Mouse (Mus musculus) cerebellum, adult 11-12 months (tissue): Measurements from ENCODE around the gene Ttll5.
A peak's percentile ranks its signal among the peaks of the same experiment; 100 is the strongest.

Source experiments
- DNase-seq: peaks from one replicate; pipeline ENCODE4 v3.0.0; 2022

The Ttll5 gene

DNA sequence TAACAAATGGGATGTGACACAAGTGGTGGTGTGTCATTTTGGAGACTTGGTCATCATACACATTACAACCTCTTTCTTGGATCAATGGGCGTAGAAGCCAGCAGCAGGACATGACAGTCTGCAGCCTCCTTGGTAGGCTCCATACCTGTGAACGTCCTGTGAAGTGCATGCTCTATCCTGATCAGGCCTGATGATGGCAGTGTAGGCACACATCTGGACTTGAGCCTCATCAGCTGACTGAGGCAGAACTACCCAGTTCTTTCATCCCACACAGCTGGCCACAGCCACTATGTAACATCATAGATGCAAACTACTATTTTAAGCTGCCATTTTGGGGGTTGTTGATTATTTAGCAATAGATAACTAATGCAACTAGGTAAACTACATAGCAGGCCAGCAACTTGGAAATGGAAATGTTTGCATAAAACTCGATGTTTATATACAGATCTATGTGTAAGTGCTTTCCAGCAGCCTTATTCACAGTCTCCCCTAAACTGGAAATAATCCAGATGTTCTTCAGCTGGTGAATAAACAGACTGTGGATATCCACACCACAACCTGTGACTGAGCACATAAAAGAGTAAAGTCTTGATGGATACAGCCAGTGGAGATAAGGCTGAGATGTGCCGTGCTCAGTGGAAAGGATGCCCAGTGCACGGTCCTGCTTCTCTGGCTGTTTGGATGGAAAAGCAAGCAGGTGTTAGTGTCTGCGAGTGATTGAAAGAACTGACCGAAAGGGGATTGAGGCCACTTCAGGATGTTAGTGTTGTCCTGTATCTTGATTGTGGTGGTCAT, 23.9 kb downstream of the Ttll5 start:
- DNase-seq: no peak

DNA sequence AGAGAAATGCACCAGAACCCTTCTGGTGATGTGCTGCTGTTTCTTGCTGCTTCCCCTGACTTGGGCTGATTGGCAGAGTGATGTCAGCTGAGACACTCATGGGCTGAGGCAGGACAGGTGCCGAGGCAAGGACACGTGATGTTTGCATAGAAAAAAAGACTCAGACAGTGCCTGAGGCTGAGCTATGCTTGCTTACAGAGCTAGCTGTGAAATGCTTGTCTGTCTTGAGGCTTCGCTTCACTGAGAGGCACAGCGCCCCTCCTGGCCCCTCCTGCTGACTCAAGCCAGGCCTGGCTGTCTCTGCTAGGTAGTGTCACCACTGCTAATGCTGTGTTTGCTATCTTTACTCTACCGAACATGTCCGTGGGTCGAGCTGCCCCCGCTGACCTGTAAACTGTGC, 26.2 kb downstream of the Ttll5 start:
- no peak for DNase-seq

DNA sequence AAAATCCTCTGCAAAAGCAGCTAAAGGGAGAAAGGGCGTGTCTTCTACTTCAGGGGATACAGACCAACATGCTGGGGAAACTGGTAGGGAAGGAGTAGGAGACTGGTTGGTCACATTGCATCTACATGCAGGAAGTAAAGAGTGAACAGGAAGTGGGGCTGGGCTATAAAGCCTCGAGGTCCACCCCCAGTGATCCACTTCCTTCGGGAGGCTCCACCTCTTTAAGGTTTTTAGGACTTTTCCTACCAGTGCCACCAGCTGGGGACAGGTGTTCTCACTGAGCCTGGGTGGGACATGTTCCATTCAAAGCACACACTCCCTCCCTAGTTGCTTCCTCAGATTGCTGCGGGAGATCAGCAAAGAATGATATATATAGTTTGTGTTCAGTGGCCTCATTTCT, 29.4 kb downstream of the Ttll5 start:
- no peak for DNase-seq

DNA sequence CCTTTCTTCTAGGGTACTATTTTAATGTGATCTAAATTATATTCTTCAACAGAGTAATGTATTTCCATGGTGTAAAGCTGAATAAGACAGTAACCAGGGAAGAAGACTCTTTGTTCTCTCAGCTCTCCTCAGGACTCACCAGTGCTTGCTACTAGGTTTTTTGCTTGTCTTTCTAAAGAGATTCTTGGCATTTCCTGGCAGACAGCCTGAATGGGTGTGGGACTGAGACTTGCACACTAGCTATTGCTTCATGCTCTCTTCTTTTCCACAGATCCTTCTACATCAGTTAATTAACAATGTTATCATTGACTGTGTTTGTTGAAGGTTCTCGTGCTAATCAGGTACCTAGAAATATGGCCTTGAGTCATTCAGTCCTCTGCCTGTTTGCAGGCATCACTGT, 29.8 kb downstream of the Ttll5 start:
- DNase-seq: no peak

DNA sequence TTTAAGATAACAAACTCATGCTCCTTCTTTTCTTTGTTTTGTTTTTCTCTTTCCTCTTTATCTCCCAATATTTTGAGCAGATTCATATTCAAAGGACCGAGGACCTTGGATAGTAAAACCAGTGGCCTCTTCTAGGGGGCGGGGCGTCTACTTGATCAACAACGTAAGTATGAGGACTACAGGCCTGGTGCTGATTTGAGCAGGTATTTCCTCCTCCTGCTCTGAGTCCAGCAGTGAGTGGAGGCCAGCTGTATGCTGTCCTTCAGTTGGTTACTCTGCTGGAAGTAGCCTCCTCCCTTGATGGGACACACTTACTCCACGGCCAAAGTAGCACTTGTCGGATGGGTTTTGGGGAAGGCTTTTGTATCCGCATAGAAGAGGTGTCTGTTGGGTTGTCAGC, 32.8 kb downstream of the Ttll5 start:
- DNase-seq: no peak

DNA sequence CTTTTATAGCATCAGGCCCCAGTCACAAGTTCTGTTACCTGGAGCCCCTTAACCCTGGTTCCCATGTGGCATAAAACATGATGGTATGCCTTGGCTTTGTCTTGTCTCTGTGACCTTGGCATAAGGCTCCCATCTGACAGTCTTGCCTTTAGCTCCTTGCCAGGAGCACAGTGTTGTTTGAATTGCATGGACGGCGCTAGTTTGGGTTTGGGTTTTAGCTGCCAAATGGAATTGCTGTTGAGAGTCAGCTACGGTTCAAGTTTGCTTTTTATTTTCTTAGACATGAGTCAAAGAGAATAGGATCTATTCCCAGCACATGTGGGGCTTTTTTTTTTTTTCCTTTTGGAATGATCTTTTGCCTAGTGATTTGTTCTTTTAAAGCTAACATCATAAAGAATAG, 34.7 kb downstream of the Ttll5 start:
- DNase-seq: no peak

DNA sequence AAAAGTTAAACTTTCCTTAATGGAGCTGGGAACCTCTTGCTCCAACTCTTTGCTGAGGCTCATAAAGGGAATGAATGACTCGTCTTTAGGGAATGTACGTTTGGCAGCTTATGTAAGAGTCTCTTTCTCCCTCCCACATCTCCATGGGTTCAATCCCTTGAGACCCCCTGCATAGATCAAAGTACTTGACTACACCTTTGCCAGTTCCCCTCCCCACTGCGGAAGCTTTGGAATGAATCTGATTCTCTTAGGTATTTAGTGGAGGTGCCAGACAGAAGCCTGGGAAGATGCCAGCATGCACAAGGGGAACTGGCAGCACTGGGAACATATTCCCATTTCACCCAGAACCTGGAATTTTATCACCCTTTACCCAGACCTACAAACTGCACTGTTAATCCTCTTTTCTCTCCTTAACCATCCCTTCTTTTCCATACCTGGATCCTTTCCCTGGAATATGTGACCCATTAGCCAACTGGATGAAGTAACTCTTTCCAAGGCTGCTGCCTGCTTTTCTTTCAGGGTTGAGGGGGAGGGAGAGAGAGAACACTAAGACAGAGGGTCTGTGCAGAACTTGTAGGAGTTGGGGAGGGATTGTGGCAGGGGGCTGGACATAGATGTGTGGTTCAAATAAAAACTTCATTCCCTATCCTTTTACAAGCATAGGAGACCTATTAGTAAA, 35.2 kb downstream of the Ttll5 start:
- peak; percentile 34 for DNase-seq

DNA sequence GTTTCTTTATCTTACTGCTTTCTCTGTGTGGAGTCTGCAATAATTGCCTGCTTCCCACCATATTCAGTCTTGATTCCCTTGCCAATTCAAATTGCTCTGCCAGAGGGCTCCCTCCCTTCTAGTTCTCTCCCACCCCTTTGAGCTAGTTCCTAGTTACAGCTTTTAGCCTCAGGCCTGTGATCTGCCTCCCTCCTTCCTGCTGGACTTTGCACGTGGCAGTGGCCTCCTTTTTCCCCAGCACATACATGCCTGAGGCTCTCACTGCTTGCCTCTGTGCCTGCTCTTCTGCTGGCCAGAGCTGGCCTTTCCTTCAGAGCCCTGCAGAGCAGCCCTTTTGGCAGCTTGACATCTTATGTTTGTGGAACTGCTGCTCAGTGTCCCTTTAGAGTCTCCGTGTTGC, 38.1 kb downstream of the Ttll5 start:
- DNase-seq: peak; percentile 45

DNA sequence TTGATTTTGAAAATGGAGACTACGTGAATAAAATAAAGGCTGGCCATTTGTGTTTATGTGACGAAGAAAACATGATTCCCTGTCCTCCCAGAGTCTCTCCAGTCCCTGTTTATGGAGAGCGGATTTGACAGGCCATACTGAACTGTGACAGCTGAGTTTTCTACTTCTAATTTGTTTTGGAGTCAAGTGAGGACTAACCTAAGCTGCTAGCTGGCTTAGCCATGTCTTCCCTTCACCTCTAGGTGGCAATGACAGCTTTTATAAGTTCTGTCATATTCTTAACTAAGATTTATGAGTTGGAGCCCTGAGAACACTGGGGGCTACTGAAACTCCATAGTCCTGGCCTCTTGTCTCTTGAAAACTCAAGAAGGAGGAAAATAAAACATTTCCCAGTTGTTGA, 41.1 kb downstream of the Ttll5 start:
- DNase-seq: no peak

DNA sequence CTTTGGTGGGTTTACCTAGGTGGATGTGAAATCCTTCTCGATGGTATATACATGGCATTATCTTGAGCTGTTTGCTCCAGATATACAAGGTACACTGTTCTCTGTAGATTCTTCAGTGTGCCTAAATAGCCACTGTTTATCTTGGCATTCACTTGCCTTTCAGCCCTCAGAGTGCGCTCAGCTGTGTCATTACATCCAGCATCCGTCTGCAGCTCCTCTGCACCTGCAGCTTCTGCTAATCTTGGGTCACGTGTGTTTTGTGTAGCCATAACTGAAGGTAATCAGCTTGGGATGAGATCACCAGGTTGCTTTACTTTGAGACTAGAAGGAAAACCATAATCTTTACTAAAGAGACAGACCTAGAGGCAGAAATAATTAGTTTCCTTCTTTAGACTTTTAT, 42.2 kb downstream of the Ttll5 start:
- DNase-seq: no peak

DNA sequence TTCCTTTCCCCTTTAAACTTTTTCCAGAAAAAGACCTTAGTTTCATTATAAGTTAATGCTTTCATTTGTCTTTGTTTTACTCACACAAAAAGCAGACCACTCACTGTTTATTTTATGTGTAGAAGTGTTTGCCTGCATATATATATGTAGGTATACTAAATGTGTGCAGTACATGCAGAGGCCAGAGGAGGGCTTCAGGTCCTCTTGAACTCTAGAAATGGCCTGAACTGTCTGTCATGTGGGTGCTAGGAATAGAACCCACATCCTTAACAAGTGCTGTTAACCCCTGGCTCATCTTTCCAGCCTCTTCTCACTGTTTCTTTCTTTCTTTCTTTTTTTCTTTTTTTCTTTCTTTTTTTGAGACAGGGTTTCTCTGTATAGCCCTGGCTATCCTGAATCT, 42.7 kb downstream of the Ttll5 start:
- DNase-seq: no peak

DNA sequence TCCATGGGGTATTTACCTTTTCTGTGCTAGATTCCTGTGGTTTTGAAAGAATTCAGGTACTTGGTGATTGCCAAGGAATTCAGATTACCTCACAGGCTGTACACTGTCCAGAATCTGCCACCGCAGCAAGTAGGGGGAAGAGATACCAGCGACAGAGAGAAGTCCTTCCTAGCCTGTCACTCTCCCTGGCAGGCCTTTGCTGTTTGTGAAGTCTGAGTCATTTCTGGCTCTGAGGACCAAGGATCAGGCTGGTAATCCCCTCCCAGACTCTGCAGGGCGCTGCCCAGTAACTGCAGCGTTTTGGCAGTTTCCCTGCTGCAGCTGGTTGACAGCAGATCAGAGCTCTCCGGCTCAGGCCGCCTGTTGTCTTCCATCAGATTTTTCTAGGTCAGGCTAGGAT, 45.0 kb downstream of the Ttll5 start:
- peak; percentile 84 for DNase-seq

DNA sequence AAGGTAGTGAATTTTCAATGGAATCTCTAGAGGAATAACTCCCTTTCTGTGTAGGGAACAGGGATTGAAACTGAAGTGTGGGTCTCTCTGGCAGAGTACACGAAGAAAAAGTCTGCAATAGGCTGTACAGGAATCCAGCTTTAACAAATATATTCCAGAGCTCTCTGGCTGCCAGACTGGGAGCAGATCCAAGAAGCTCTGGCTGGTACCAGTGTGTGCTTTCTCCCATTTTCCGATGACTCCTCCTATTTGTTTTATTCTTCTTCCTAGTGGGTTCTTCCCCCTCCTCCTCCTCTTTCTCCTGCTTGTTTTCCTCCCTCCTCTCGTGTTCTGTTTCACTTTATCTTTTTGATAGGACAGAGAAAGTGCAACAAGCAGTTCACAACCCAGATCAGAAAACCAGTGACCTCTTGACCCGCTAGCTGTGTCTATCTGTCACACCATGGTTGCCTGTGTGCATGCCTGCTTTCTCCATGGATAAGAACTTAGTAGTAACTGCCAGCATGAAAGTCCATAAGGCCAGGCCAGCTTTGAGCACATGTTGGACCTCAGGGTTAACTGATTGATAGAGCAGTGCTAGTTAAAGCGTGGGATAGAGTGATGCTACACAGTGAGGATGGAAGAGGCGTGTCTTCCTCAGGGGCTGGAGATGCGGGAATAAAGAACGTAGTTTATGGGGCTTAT, 55.3 kb downstream of the Ttll5 start:
- no peak for DNase-seq

DNA sequence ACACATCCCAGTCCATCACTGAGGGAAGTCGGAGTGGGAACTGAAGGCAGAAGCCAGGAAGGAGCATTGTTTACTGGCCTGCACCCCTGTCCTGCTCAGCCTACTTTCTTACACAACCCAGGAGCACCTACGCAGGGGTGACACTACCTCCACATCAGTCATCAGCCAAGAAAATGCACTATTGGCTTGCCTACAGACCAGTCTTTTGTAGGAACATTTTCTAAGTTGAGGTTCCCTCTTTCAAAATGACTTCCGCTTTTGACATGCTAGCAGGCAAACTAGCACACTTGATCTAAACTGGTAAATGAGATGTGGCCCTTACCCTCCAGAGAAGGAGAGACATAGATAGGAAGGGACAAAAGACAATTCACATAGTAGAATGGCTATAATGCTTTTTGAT, 60.6 kb downstream of the Ttll5 start:
- DNase-seq: no peak

DNA sequence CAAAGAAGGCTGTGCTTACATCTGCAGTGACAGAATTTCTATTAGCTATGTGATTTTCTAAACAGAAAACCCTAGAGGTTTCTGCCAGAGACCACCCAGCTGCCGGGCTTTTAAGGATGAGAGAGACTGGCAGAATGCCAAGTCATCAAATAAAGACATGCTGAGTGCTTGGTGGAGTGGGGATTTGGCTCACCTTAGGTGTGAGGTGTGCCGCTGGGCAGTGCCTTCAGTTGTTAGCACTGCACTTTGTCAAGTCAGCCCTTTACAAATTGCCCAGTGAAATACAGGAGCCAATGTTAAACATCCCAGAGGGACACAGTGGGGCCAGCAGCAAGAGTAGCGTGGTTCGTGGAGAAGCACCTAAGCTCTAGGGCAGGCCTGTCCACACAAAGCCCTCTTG, 65.6 kb downstream of the Ttll5 start:
- no peak for DNase-seq

DNA sequence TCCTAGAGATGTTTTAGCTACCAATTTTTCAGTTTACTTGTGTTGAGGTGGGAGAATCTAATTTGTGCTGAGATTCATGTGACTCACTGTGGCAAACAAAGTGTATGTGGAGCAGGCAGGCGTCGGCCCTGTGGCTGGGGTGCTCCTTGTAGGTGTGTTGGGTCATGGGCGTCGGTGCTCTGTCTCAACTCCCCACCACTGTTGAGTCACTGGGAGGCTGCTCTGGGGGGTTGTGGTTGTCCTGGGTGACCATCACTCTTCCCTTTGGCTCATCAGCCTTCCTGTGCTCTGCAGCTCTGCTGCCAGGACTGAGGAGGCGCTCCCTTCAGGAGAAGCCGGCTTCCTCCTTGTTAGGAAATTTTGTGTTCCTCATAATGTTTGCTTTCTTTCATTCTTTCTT, 79.5 kb downstream of the Ttll5 start:
- no peak for DNase-seq

DNA sequence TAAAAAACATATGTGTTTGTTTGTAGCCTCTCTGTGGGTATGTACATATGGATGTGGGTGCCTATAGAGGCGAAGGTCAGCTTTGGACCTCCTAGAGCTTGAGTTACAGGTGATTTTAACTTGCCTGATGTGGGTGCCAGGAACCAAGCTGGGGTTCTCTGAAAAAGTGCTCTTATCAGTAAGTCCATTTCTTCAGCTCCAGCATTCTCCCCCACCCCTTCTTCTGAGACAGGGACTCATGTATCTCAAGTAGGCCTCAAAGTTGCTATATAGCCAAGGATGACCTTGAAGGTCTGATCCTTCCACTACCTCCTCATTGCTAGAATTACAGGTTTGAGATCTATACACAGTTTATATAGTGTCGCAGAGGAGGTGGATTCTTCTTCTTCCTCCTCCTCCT, 81.2 kb downstream of the Ttll5 start:
- DNase-seq: no peak

DNA sequence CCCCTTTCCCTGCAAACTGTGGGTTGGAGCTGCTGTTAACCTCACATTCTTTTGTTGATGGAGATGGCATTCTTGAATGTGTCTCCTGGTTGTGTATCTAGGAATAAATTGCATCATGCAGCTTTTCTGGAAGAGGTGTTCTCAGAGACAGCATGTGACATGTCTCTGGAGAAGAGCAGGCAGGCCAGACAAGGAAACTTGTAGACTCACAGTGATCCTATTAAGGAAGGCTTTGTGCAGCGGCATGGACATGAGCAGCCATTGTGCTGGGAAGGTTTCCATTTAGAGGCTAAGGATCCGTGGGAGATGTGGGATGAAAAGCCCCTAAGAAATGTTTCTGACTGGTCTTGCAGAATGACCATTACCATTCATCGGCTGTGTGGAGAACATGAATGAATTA, 83.4 kb downstream of the Ttll5 start:
- DNase-seq: no peak

DNA sequence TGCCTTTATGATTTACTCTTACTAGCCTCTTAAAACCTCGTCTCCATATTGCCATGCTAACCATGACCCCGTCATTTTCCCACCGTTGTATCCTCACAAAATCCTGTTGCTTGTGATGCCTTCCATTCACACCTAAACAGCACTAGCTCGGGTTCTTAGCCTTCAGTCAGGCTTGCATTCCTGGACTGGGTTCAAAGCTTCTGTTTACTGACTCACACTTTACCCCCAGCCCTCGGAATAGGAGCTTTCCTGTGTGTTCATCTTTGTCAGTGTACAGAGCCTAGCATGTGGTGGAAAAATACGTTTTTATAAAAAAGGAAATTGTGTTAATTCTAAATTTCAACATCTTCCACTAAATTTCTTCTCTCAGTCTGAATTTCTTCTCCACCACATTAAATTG, 86.4 kb downstream of the Ttll5 start:
- DNase-seq: no peak

DNA sequence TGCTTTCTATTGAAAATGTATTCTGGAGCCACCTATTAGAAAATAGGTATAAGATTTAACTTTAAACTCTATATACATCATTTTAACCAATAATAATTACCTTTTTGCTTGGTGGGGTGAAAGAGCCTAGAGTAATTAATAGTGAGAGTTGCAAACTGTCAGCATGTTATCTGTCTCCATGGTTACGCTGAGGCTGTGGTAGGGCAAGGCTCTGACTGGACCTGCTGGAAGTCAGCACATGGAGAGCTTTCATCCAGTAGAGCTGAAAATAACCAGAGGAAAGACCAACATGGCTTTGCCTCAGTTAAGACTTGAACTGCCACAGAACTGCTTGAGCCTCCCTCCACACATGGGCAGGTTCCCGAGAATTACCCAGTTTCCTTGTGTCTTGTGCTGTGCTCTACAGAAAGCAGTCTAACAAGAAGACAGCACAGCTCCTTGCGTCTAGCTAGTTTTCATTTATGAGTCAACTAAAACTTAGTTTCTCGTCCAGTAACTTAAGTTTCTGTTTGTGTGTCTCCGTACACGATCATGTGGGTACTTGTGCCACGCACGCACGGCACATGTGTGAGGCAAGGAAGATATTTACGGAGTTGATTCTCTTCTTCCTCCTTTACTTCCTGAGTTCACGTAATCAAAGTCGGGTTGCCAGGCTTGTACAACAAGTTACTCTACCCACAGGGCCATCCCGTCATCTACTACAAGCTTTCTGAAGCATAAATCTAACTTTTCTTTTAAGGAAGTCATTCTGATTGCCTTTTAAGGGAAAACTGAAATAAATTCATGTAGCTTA, 88.4 kb downstream of the Ttll5 start:
- DNase-seq: no peak

DNA sequence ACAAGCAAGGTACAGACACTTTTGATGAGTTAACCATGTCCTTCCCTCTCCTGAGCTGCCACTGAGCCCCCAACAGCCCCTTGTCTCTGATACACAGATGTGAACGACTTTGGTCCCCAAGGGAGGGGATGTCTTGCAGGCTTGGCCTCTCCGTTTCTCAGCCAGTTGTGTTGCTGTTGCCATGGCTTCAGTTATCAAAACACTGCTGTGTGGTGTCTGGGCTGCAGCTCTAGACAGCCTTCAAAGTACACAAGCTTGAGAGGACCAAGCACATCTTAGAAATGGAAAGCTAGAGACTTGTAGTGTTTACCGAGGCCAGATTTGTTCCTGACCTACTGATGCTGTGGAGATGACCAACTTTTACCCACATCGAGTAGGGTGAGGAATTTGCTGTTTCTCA, 102.4 kb downstream of the Ttll5 start:
- DNase-seq: no peak

DNA sequence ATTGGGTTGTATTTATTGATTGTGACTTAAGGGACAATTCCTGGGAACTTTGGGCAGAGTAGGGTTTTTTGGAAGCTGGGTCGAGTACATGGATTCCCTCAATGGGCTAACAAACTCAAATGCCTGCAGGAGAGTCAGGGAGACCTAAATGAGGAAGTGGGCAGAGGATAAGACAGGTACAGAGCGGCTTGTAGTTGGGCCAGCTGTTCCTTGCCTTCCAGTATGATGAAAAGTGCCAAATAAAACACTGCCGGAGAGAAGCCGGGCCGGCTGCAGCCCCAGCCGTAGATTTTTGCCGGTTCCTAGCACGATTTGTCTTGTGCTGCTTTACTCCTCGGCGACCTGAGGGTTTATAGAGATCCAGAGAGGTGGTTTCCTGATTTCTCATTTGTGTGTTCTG, 104.1 kb downstream of the Ttll5 start:
- no peak for DNase-seq

DNA sequence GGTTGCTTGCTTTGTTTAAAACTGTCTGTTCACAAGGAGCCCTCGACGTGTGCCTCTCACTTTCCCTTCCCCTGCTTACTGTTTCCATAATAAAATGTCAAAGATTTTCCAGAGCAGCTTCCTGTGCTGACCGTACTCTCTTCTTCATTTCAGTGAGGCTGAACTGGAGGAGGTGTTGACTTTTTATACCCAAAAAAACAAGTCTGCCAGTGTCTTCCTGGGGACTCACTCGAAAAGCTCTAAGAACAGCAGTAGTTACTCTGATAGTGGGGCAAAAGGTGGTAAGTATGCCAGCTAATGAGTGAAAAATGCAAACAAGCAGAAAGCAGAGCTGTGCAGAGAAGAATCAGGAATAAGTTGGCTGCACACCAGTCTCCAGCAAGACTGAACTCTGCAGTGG, 105.3 kb downstream of the Ttll5 start:
- DNase-seq: no peak

DNA sequence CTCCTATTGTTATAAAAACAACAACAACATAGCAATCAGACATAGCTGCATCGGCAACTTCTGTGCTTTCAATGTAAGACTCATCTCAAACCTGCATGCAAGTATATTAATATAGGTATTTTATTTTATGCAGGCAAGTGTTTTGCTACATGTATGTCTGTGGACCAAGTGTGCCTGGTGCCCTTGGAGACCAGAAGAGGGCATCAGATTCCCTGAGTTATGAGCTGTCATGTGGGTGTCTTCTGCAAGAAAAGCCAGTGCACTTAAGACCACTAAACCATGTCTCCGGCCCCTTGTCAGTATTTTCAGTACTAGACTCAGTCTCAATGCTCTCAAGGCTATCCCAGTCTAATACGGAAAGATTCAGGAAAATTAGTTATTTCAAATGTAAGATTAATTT, 106.3 kb downstream of the Ttll5 start:
- no peak for DNase-seq
